Mouse (Mus musculus) heart, embryonic 11.5 days (tissue): ENCODE data around the gene Drd3. TPM values are rescaled to one million over a fixed set of nuclear protein-coding genes. Genes with fewer than 3 reads are reported as not detected.

Experiments used
- ATAC-seq: fragments of 200-750 bp; cut with Nextera tagmentation; replicated peaks from 2 replicates; pipeline ENCODE4 v1.8.0; 2017; ENCODE audit warnings: moderate library complexity; ENCODE audit not compliant: insufficient number of reproducible peaks, low FRiP score, low TSS enrichment
- H3K27ac ChIP-seq: fragments of 300-500 bp; sonication (generic); 2 replicates; pipeline ENCODE4 v1.5.1; 2014; ENCODE audit warnings: mild to moderate bottlenecking, low read depth, low read length
- H3K27me3 ChIP-seq: fragments of 300-500 bp; sonication (generic); 2 replicates; pipeline ENCODE4 v1.6.1; 2014; ENCODE audit warnings: mild to moderate bottlenecking, low read length, mixed read lengths; ENCODE audit not compliant: control insufficient read depth, insufficient read depth
- H3K36me3 ChIP-seq: fragments of 300-500 bp; sonication (generic); 2 replicates; pipeline ENCODE4 v1.6.1; 2014; ENCODE audit warnings: mild to moderate bottlenecking, low read length, moderate library complexity, mixed read lengths; ENCODE audit not compliant: control insufficient read depth, insufficient read depth
- H3K4me1 ChIP-seq: fragments of 300-500 bp; sonication (generic); 2 replicates; pipeline ENCODE4 v1.6.1; 2014; ENCODE audit warnings: low read length; ENCODE audit not compliant: control insufficient read depth, insufficient read depth
- H3K4me2 ChIP-seq: fragments of 300-500 bp; sonication (generic); 2 replicates; pipeline ENCODE4 v1.6.1; 2014; ENCODE audit warnings: mild to moderate bottlenecking, moderate library complexity
- H3K4me3 ChIP-seq: fragments of 300-500 bp; sonication (generic); 2 replicates; pipeline ENCODE4 v1.5.1; 2014; ENCODE audit warnings: low read depth, low read length
- H3K9ac ChIP-seq: fragments of 300-500 bp; sonication (generic); 2 replicates; pipeline ENCODE4 v1.6.1; 2014; ENCODE audit warnings: mild to moderate bottlenecking, low read depth, low read length, moderate library complexity
- H3K9me3 ChIP-seq: fragments of 300-500 bp; sonication (generic); replicated peaks from 2 replicates; pipeline ENCODE4 v1.6.1; 2016; ENCODE audit warnings: low read length; ENCODE audit not compliant: control insufficient read depth
- WGBS: fragments of 180-500 bp; shearing (Covaris S2); extraction: QIAGEN DNeasy Blood & Tissue Kit; methylation state at CpG from one replicate; pipeline ENCODE4 v1.1.7; 2014; ENCODE audit not compliant: insufficient replicate concordance; 5-methylcytosine and 5-hydroxymethylcytosine counted together
- polyA plus RNA-seq: library from polyadenylated mRNA; unstranded; fragments of >200 nt; fragmentation: Nextera tagmentation; extraction: Ambion mirVana; gene quantifications from 2 replicates; pipeline ENCODE4 v1.2.1, GENCODE M21; 2014

Gene Drd3
- polyA plus RNA-seq, 1 experiment from 2014 or later: not detected

GRCm38 (mm10) chr16:43804364-43804763 is 50.5 kb downstream of the Drd3 start:
- no peak overlapping the region for H3K4me3 ChIP-seq
- H3K9me3 ChIP-seq: no peaks in the 10 kb centered on the region
- WGBS: 83% methylated on average over 6 of the region's 6 CpGs
- no peak for ATAC-seq
- H3K27me3 ChIP-seq: no peaks in the 10 kb centered on the region
- no peak overlapping the region for H3K4me2 ChIP-seq
- no peak overlapping the region for H3K9ac ChIP-seq
- H3K4me1 ChIP-seq: peaks cover 8% of the 10 kb centered on the region; the same call in 1 of the 2 replicates
- no peak overlapping the region for H3K27ac ChIP-seq
- no peaks in the 10 kb centered on the region for H3K36me3 ChIP-seq

DNA sequence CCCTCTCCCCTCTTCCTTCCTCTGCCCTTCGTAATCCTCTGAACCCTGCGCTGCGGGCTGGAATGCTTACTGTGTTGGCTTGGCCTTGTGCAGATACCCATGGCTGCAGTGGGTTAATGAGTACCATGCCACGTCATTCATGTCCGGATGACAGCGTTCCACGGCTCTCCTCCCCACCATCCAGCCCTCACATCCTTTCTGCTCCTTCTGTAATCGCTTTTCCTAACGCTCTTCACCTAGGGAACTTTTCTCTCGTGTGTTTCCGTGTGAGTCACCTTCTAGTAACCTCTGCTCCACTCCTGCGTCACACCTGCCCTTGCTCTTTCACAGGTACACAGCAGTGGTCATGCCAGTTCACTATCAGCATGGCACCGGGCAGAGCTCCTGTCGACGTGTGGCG is 53.2 kb downstream of the Drd3 start:
- H3K27ac ChIP-seq: no peak overlapping the region
- H3K4me2 ChIP-seq: no peak overlapping the region
- no peak overlapping the region for H3K9ac ChIP-seq
- ATAC-seq: no peak
- H3K4me3 ChIP-seq: no peak overlapping the region
- H3K27me3 ChIP-seq: no peaks in the 10 kb centered on the region
- no peaks in the 10 kb centered on the region for H3K9me3 ChIP-seq
- no peaks in the 10 kb centered on the region for H3K36me3 ChIP-seq
- no peaks in the 10 kb centered on the region for H3K4me1 ChIP-seq
- WGBS: 67% methylated on average over 16 of the region's 16 CpGs

DNA sequence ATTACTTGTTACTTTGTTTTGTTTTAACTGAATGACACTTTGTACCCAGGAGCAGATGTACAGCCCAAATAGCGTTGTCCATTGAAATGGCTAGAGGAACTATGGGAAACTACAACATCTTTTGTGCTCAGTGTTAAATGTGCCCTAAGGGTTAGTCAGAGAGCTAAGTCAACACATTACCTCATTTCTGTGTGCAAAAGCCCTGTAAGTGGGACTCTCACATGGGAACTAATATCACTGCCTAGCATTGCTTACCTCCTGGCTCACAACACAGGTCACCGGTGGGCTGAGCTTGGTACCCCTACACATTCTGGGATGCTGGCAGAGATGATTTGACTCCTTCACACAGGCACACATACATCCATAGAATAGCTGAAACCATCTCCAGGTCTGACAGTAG is 55.6 kb downstream of the Drd3 start:
- no peaks in the 10 kb centered on the region for H3K27me3 ChIP-seq
- H3K4me2 ChIP-seq: no peak overlapping the region
- WGBS: 86% methylated on average over 2 of the region's 2 CpGs
- no peaks in the 10 kb centered on the region for H3K36me3 ChIP-seq
- H3K4me1 ChIP-seq: no peaks in the 10 kb centered on the region
- no peaks in the 10 kb centered on the region for H3K9me3 ChIP-seq
- ATAC-seq: no peak
- H3K4me3 ChIP-seq: no peak overlapping the region
- H3K27ac ChIP-seq: no peak overlapping the region
- H3K9ac ChIP-seq: no peak overlapping the region

DNA sequence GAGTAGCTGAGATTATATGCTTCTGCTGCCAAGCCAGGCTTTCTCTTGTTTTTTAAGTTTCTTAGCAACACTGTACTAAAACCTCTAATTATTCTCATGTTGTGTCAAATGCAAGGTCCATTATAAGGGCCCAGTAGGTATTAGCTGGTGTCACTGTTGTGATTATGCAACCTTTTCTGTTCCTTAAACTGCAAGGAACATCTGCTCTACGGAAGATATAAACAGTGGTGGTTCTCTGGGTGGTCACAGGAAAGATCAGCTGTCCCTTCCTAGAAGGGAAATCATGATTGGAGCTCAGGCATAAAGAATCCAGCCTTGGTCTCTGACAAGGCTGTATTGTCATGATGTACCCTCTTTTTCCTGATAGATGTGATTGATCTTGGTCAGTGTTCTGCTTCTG is 57.6 kb downstream of the Drd3 start:
- no peak for ATAC-seq
- Histone ChIP-seq H3K4me2 (no peak overlapping the region), H3K27ac (no peak overlapping the region), H3K4me1 (no peaks in the 10 kb centered on the region), H3K9ac (no peak overlapping the region), H3K4me3 (no peak overlapping the region), H3K27me3 (no peaks in the 10 kb centered on the region), H3K9me3 (no peaks in the 10 kb centered on the region), H3K36me3 (no peaks in the 10 kb centered on the region)
- WGBS: 62% methylated on average over 1 of the region's 1 CpGs

GRCm38 (mm10) chr16:43814644-43815043 is 60.8 kb downstream of the Drd3 start:
- Histone ChIP-seq H3K9me3 (no peaks in the 10 kb centered on the region), H3K4me3 (no peak overlapping the region), H3K4me2 (no peak overlapping the region), H3K4me1 (no peaks in the 10 kb centered on the region), H3K27me3 (no peaks in the 10 kb centered on the region), H3K27ac (no peak overlapping the region), H3K36me3 (no peaks in the 10 kb centered on the region), H3K9ac (no peak overlapping the region)
- ATAC-seq: no peak
- WGBS: 51% methylated on average over 4 of the region's 4 CpGs

DNA sequence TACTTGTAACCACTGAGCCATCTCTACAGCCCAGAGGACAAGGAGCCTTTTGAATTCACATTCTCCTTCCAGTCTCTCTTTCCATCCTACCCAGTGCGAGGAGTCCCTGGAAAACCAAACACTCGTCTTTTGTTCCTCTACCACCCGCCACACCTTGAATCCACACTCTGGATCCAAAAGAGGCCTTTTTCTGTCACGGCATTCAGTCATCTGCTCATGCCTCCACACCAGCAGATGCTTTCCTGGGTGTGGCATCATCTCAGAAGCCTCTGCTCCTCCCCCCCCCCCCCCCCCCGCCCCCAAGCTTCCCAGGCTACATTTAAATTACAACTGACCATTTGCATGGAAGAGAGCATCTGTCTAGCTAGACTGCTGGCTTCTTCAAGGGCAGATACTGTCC is 62.5 kb downstream of the Drd3 start:
- Histone ChIP-seq H3K4me3 (no peak overlapping the region), H3K9ac (no peak overlapping the region), H3K27me3 (no peaks in the 10 kb centered on the region), H3K4me1 (no peaks in the 10 kb centered on the region), H3K4me2 (no peak overlapping the region), H3K27ac (no peak overlapping the region), H3K9me3 (no peaks in the 10 kb centered on the region), H3K36me3 (no peaks in the 10 kb centered on the region)
- 76% methylated on average over 5 of the region's 5 CpGs for WGBS
- ATAC-seq: no peak

DNA sequence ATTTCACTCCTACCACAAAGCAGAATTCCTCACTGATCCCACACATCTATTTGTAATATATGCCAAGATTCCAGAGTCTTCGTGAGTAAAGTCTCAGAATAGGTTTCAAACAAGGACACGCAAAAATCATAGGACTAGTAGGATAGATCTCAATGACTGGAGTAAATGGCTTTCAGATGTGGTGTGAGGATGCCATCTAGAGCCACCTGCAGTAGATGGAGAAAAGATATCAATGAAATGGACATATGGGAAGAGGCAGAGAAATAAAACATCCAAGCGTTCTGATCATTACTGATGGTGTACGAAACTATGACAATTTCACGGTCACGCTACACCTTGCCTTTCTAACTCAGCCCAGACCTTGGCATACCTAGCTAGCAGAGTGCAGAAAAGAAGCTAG is 64.6 kb downstream of the Drd3 start:
- 87% methylated on average over 6 of the region's 6 CpGs for WGBS
- Histone ChIP-seq H3K4me1 (no peaks in the 10 kb centered on the region), H3K9ac (no peak overlapping the region), H3K4me3 (no peak overlapping the region), H3K27me3 (no peaks in the 10 kb centered on the region), H3K9me3 (no peaks in the 10 kb centered on the region), H3K4me2 (no peak overlapping the region), H3K36me3 (no peaks in the 10 kb centered on the region), H3K27ac (no peak overlapping the region)
- no peak for ATAC-seq

DNA sequence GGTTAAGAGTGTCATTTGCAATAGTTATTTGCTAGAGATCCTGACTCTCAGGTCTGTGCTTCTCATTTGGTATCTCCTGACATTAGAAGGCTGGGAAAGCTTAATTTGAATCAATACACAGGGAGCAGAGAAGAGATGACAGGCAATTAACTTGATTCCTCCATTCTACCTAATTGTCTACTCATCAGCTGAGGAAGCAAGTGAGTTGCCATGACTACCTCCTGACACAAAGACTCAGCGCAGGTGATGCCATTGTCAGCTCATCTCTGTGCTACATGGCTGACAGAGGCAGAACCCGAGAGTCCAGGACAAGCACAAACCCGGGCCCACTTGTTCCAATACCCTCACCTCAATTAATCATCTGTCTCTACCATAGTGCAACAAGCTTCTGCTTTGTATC is 73.7 kb downstream of the Drd3 start:
- no peak overlapping the region for H3K27ac ChIP-seq
- no peaks in the 10 kb centered on the region for H3K4me1 ChIP-seq
- WGBS: 77% methylated on average over 3 of the region's 3 CpGs
- no peaks in the 10 kb centered on the region for H3K9me3 ChIP-seq
- no peak overlapping the region for H3K9ac ChIP-seq
- no peak overlapping the region for H3K4me2 ChIP-seq
- no peak for ATAC-seq
- H3K27me3 ChIP-seq: no peaks in the 10 kb centered on the region
- H3K36me3 ChIP-seq: no peaks in the 10 kb centered on the region
- H3K4me3 ChIP-seq: no peak overlapping the region

- no peak for ATAC-seq
- 89% methylated on average over 2 of the region's 2 CpGs for WGBS
- Histone ChIP-seq H3K27ac (no peak overlapping the region), H3K27me3 (no peaks in the 10 kb centered on the region), H3K4me2 (no peak overlapping the region), H3K4me3 (no peak overlapping the region), H3K9ac (no peak overlapping the region), H3K36me3 (no peaks in the 10 kb centered on the region), H3K4me1 (no peaks in the 10 kb centered on the region), H3K9me3 (no peaks in the 10 kb centered on the region)
These were observed 78.1 kb downstream of the Drd3 start for GRCm38 (mm10) chr16:43831957-43832356.
